Mouse (Mus musculus): ENCODE measurements around the gene Adam8. TPM values are rescaled to one million over a fixed set of nuclear protein-coding genes. Genes with fewer than 3 reads are reported as not detected.

Adam8 gene
- polyA plus RNA-seq, 1 experiment from 2014 or later, result 4.1 TPM

MicroRNAs encoded within 50 kb of the gene (microRNA counts, 519-probe panel; counts per million panel counts)
- microRNA mmu-miR-202-3p (2,001 counts per million, percentile 39 among the panel's probes with 10 or more counts), microRNA mmu-miR-202-5p (1,802 counts per million, percentile 32 among the panel's probes with 10 or more counts)

Small RNA genes within 50 kb of the gene (microRNA-seq; reads per million reads assigned to microRNA genes)
- 0.99 reads per million for gene Mir202
- gene Mir7062, result 0.50 reads per million
- gene mmu-mir-7686, result not detected

Other genes starting within 250 kb of the Adam8 start
- 0.53 and 1.1 TPM in 2 replicates for gene Adgra1, start 158.4 kb downstream of the Adam8 start, polyA plus RNA-seq (2015; fragmentation: Nextera tagmentation; extraction: Ambion mirVana)
- 0.19 and 0.22 TPM in 2 replicates for gene Kndc1, start 97.9 kb downstream of the Adam8 start, polyA plus RNA-seq (2015; fragmentation: Nextera tagmentation; extraction: Ambion mirVana)
- gene Utf1, start 48.8 kb downstream of the Adam8 start, polyA plus RNA-seq (2015; fragmentation: Nextera tagmentation; extraction: Ambion mirVana), result not detected in 2 replicates
- gene 6430531B16Rik, start 13.8 kb downstream of the Adam8 start, polyA plus RNA-seq (2015; fragmentation: Nextera tagmentation; extraction: Ambion mirVana), result 0.24 and 0.34 TPM in 2 replicates
- gene Zfp511, start 43.8 kb upstream of the Adam8 start, polyA plus RNA-seq (2015; fragmentation: Nextera tagmentation; extraction: Ambion mirVana), result 34.1 and 35.0 TPM in 2 replicates
- 40.5 and 42.3 TPM in 2 replicates for gene Tubgcp2, start 44.1 kb upstream of the Adam8 start, polyA plus RNA-seq (2015; fragmentation: Nextera tagmentation; extraction: Ambion mirVana)
- gene Msx3, start 56.5 kb upstream of the Adam8 start, polyA plus RNA-seq (2015; fragmentation: Nextera tagmentation; extraction: Ambion mirVana), result 0.05 TPM in 1 of 2 replicates, not detected in the other
- gene Caly, start 90.0 kb upstream of the Adam8 start, polyA plus RNA-seq (2015; fragmentation: Nextera tagmentation; extraction: Ambion mirVana), result 3.7 and 5.6 TPM in 2 replicates
- gene Prap1, start 100.8 kb upstream of the Adam8 start, polyA plus RNA-seq (2015; fragmentation: Nextera tagmentation; extraction: Ambion mirVana), result 139 and 141 TPM in 2 replicates
- gene Fuom, start 109.9 kb upstream of the Adam8 start, polyA plus RNA-seq (2015; fragmentation: Nextera tagmentation; extraction: Ambion mirVana), result 37.0 and 38.7 TPM in 2 replicates
- 31.4 and 31.9 TPM in 2 replicates for gene Paox, start 123.2 kb upstream of the Adam8 start, polyA plus RNA-seq (2015; fragmentation: Nextera tagmentation; extraction: Ambion mirVana)
- 156 and 158 TPM in 2 replicates for gene Echs1, start 123.9 kb upstream of the Adam8 start, polyA plus RNA-seq (2015; fragmentation: Nextera tagmentation; extraction: Ambion mirVana)
- gene Mtg1, start 145.0 kb upstream of the Adam8 start, polyA plus RNA-seq (2015; fragmentation: Nextera tagmentation; extraction: Ambion mirVana), result 20.2 and 22.8 TPM in 2 replicates
- 0.96 and 1.1 TPM in 2 replicates for gene Sprn, start 162.3 kb upstream of the Adam8 start, polyA plus RNA-seq (2015; fragmentation: Nextera tagmentation; extraction: Ambion mirVana)
- not detected in 2 replicates for gene Olfr522, start 172.2 kb upstream of the Adam8 start, polyA plus RNA-seq (2015; fragmentation: Nextera tagmentation; extraction: Ambion mirVana)
- not detected in 2 replicates for gene Olfr523, start 180.7 kb upstream of the Adam8 start, polyA plus RNA-seq (2015; fragmentation: Nextera tagmentation; extraction: Ambion mirVana)
- gene Olfr524, start 213.4 kb upstream of the Adam8 start, polyA plus RNA-seq (2015; fragmentation: Nextera tagmentation; extraction: Ambion mirVana), result not detected in 2 replicates
- 0.10 and 0.15 TPM in 2 replicates for gene Cd163l1, start 225.7 kb upstream of the Adam8 start, polyA plus RNA-seq (2015; fragmentation: Nextera tagmentation; extraction: Ambion mirVana)

Measured in stomach, embryonic 16.5 days (tissue).